Mouse (Mus musculus): ENCODE data around the gene Mad2l1bp. TPM values are rescaled to one million over a fixed set of nuclear protein-coding genes. Genes with fewer than 3 reads are reported as not detected.

Mad2l1bp gene
- polyA plus RNA-seq, 1 experiment, result 29.6 TPM

DNA sequence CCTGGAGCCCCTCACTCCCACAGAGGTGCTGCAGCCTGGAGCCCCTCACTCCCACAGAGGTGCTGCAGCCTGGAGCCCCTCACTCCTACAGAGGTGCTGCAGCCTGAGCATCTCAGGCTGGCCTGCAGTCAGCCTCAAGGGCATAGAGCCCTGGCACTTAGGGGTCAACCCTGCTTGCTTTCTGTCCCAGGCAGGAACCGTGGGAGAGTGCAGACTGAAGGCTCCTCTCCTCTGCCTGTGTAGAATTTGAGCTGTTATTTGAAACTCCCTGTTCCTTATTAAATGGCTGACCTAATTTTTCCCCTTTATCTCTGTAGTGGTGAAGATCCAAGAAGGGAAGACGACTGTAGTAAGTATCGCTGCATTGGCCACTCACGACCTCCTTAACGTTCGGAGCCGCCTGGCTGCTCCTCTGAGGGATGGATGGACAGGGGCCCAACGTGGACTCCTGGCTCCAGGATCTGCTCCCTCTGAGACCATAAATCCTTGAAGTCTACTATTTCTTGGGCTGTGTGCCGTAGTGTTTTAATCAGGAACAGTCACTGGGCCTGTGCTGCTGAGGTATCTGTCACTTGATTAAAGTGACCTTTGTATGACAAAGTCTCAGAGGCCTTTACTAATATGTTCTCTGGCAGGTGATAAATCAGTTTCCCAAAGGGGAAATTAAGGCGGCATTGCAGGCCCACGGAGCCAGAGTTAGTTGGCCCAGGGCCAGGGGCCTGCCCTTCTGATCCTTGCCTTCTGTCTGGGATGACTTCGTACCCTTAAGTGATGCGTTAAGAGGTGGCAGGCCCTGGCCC is 35.5 kb downstream of the Mad2l1bp start:
- Histone ChIP-seq H3K79me3 (ENCODE audit: low read depth) (peaks cover 14% of the 10 kb centered on the region), H3K4me3 (ENCODE audit: insufficient read depth, poor library complexity, severe bottlenecking) (no peak overlapping the region), H3K79me2 (ENCODE audit: control insufficient read depth, insufficient read depth) (peaks cover 60% of the 10 kb centered on the region), H3ac (ENCODE audit: control insufficient read depth, insufficient read length, low read depth) (no peak overlapping the region), H3K27me3 (ENCODE audit: control insufficient read depth, insufficient read depth, insufficient read length) (no peaks in the 10 kb centered on the region), H3K36me3 (ENCODE audit: control insufficient read depth, insufficient read depth) (peaks cover 39% of the 10 kb centered on the region)
- no peak for TF ChIP-seq MAX (IDR thresholded peaks at IDR 0.05)
- no peak for TF ChIP-seq MYOG (IDR thresholded peaks at IDR 0.05; ENCODE audit: control insufficient read depth, extremely low read depth, insufficient read length)
- no peak for TF ChIP-seq USF1 (IDR thresholded peaks at IDR 0.05; ENCODE audit: low read depth)
- TF ChIP-seq CTCF (IDR thresholded peaks at IDR 0.05; ENCODE audit: control insufficient read depth, insufficient read depth, insufficient read length), result no peak
- no peak for TF ChIP-seq CEBPB (IDR thresholded peaks at IDR 0.05; ENCODE audit: low read depth)
- no peak for TF ChIP-seq MYOD1 (IDR thresholded peaks at IDR 0.05; ENCODE audit: control insufficient read depth, insufficient read length, low read depth)
- no peak for TF ChIP-seq FOSL1 (IDR thresholded peaks at IDR 0.05; ENCODE audit: insufficient read depth, low read length, poor library complexity, severe bottlenecking)

DNA sequence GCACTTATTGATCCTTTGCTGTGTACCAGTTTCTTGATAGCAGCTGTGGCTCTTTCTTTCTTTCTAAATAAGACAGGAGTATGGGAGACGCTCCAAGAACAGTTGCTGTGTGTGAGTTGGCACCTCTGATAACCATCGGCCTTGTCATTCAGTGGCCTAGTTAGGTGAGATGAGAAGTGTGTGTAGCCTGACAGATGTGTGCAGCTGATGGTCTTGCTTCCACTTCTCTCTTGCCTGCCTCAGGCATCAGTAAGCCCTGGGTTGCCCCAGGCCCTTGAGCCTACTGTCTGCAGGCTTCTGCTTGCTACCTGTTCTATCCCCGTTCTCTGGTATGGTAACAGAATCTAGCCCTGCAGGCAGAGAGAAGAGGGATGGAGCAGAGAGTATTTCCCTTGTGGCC is 36.5 kb downstream of the Mad2l1bp start:
- Histone ChIP-seq H3K4me3 (ENCODE audit: insufficient read depth, poor library complexity, severe bottlenecking) (no peak overlapping the region), H3K79me2 (ENCODE audit: control insufficient read depth, insufficient read depth) (peaks cover 69% of the 10 kb centered on the region), H3K36me3 (ENCODE audit: control insufficient read depth, insufficient read depth) (peaks cover 36% of the 10 kb centered on the region), H3K79me3 (ENCODE audit: low read depth) (peaks cover 15% of the 10 kb centered on the region), H3K27me3 (ENCODE audit: control insufficient read depth, insufficient read depth, insufficient read length) (no peaks in the 10 kb centered on the region), H3ac (ENCODE audit: control insufficient read depth, insufficient read length, low read depth) (no peak overlapping the region)
- TF ChIP-seq FOSL1 (IDR thresholded peaks at IDR 0.05; ENCODE audit: insufficient read depth, low read length, poor library complexity, severe bottlenecking) (no peak), MAX (IDR thresholded peaks at IDR 0.05) (no peak), CEBPB (IDR thresholded peaks at IDR 0.05; ENCODE audit: low read depth) (no peak), MYOD1 (IDR thresholded peaks at IDR 0.05; ENCODE audit: control insufficient read depth, insufficient read length, low read depth) (no peak), MYOG (IDR thresholded peaks at IDR 0.05; ENCODE audit: control insufficient read depth, extremely low read depth, insufficient read length) (no peak), CTCF (IDR thresholded peaks at IDR 0.05; ENCODE audit: control insufficient read depth, insufficient read depth, insufficient read length) (no peak), USF1 (IDR thresholded peaks at IDR 0.05; ENCODE audit: low read depth) (no peak)

DNA sequence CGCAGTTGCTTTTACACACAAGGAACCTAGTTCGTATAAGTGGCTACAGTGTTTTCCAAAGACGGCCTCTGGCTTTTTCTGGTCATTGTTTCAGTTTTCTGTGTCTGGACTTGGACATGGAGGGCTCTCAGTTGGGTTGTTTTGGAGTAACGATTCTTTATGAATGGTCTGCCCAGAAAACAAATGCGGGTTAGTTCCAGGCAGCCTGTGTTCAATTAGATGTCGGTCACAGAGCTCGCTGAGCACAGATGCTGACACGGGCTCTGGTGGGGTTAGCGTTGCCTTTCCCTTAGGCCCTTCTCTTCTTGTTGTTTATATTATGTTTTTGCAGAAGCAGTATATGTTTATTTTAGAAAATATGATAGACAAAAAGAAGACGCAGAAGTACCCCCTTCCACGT is 37.2 kb downstream of the Mad2l1bp start:
- Histone ChIP-seq H3K27me3 (ENCODE audit: control insufficient read depth, insufficient read depth, insufficient read length) (no peaks in the 10 kb centered on the region), H3K79me2 (ENCODE audit: control insufficient read depth, insufficient read depth) (peaks cover 77% of the 10 kb centered on the region), H3K79me3 (ENCODE audit: low read depth) (peaks cover 22% of the 10 kb centered on the region), H3K36me3 (ENCODE audit: control insufficient read depth, insufficient read depth) (peaks cover 36% of the 10 kb centered on the region), H3K4me3 (ENCODE audit: insufficient read depth, poor library complexity, severe bottlenecking) (no peak overlapping the region), H3ac (ENCODE audit: control insufficient read depth, insufficient read length, low read depth) (no peak overlapping the region)
- TF ChIP-seq CEBPB (IDR thresholded peaks at IDR 0.05; ENCODE audit: low read depth) (no peak), MYOD1 (IDR thresholded peaks at IDR 0.05; ENCODE audit: control insufficient read depth, insufficient read length, low read depth) (no peak), USF1 (IDR thresholded peaks at IDR 0.05; ENCODE audit: low read depth) (no peak), CTCF (IDR thresholded peaks at IDR 0.05; ENCODE audit: control insufficient read depth, insufficient read depth, insufficient read length) (no peak), MYOG (IDR thresholded peaks at IDR 0.05; ENCODE audit: control insufficient read depth, extremely low read depth, insufficient read length) (no peak), FOSL1 (IDR thresholded peaks at IDR 0.05; ENCODE audit: insufficient read depth, low read length, poor library complexity, severe bottlenecking) (no peak), MAX (IDR thresholded peaks at IDR 0.05) (no peak)

DNA sequence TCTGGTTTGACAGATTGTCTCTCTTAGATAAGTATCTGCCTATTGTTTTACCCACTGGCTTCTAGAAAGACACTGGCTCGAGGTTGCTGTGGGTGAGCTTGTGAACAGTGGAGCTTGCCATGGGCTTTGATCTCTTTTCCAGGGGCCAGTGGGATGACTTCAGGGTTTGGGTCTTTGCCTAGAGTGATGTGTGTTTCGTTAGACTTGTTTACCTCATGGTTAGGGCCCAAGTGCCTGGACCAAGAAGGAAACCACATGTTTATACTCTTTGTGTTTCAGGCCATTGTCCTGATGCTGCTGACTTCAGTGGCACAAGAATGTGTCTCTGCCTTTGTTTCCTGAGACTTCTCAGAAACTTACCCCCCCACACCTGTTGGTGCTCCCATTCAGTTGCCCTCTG is 37.9 kb downstream of the Mad2l1bp start:
- Histone ChIP-seq H3K27me3 (ENCODE audit: control insufficient read depth, insufficient read depth, insufficient read length) (no peaks in the 10 kb centered on the region), H3K79me3 (ENCODE audit: low read depth) (peaks cover 22% of the 10 kb centered on the region), H3ac (ENCODE audit: control insufficient read depth, insufficient read length, low read depth) (no peak overlapping the region), H3K79me2 (ENCODE audit: control insufficient read depth, insufficient read depth) (peaks cover 82% of the 10 kb centered on the region), H3K36me3 (ENCODE audit: control insufficient read depth, insufficient read depth) (peaks cover 36% of the 10 kb centered on the region), H3K4me3 (ENCODE audit: insufficient read depth, poor library complexity, severe bottlenecking) (no peak overlapping the region)
- TF ChIP-seq USF1 (IDR thresholded peaks at IDR 0.05; ENCODE audit: low read depth) (no peak), MYOD1 (IDR thresholded peaks at IDR 0.05; ENCODE audit: control insufficient read depth, insufficient read length, low read depth) (no peak), CTCF (IDR thresholded peaks at IDR 0.05; ENCODE audit: control insufficient read depth, insufficient read depth, insufficient read length) (no peak), FOSL1 (IDR thresholded peaks at IDR 0.05; ENCODE audit: insufficient read depth, low read length, poor library complexity, severe bottlenecking) (no peak), MYOG (IDR thresholded peaks at IDR 0.05; ENCODE audit: control insufficient read depth, extremely low read depth, insufficient read length) (no peak), CEBPB (IDR thresholded peaks at IDR 0.05; ENCODE audit: low read depth) (no peak), MAX (IDR thresholded peaks at IDR 0.05) (no peak)

DNA sequence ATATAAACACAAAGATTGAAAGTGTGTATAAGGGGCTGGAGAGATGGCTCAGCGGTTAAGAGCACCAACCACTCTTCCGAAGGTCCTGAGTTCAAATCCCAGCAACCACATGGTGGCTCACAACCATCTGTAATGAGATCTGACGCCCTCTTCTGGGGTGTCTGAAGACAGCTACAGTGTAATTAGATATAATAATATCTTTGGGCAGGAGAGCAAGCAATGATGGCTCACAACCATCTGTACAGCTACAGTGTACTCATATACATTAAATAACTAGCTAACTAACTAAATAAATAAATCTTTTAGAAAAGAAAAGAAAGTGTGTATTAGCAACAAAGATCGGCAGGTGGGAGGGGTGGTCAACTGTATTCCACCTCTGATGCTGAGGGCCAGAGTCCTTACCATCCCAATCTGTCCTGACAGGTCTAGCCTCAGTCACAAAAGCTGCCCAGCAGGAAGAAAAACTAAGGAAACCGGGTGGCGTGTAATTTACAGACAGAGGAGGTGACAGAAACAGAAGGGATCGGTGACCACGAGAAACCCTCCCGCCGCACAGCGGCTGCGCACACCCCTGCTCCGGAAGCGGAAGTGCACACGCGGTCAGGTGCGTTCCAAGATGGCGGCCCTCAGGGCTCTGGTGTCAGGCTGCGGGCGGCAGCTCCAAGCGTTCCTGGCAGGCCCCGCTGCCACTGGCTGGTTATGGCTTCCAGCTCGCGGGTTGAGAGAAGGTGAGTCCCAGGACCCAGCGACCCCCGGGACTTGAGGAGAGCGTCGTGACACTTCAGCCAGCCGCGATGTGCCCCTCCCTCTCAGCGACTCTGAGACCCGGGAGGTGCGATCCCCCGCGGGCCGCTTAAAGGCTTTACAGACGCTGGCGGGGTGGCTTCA is 42.7 kb downstream of the Mad2l1bp start, which contains the start of gene Mrps18a:
Gene Mrps18a, plus strand, starts transcription at position 585 of the 888 bp plus-strand sequence.
- TF ChIP-seq MAX (IDR thresholded peaks at IDR 0.05) (peak; percentile 71), CEBPB (IDR thresholded peaks at IDR 0.05; ENCODE audit: low read depth) (no peak), MYOD1 (IDR thresholded peaks at IDR 0.05; ENCODE audit: control insufficient read depth, insufficient read length, low read depth) (no peak), CTCF (IDR thresholded peaks at IDR 0.05; ENCODE audit: control insufficient read depth, insufficient read depth, insufficient read length) (no peak), USF1 (IDR thresholded peaks at IDR 0.05; ENCODE audit: low read depth) (peak; percentile 73), MYOG (IDR thresholded peaks at IDR 0.05; ENCODE audit: control insufficient read depth, extremely low read depth, insufficient read length) (no peak), FOSL1 (IDR thresholded peaks at IDR 0.05; ENCODE audit: insufficient read depth, low read length, poor library complexity, severe bottlenecking) (no peak)
- Histone ChIP-seq H3K79me2 (ENCODE audit: control insufficient read depth, insufficient read depth) (peaks cover 54% of the 10 kb centered on the region), H3ac (ENCODE audit: control insufficient read depth, insufficient read length, low read depth) (peak within 1 kb of the TSS; percentile 88), H3K4me3 (ENCODE audit: insufficient read depth, poor library complexity, severe bottlenecking) (peak within 1 kb of the TSS; percentile 87), H3K27me3 (ENCODE audit: control insufficient read depth, insufficient read depth, insufficient read length) (no peaks in the 10 kb centered on the region), H3K36me3 (ENCODE audit: control insufficient read depth, insufficient read depth) (peaks cover 11% of the 10 kb centered on the region), H3K79me3 (ENCODE audit: low read depth) (peaks cover 15% of the 10 kb centered on the region)

All from C2C12 (cell line).